Mouse (Mus musculus) limb, embryonic 14.5 days (tissue): ENCODE measurements around the gene Arg1. TPM values are rescaled to one million over a fixed set of nuclear protein-coding genes. Genes with fewer than 3 reads are reported as not detected.

Source experiments
- ATAC-seq: fragments of 200-750 bp; cut with Nextera tagmentation; 2 replicates; pipeline ENCODE4 v1.8.0; 2017; ENCODE audit warnings: low read depth, moderate number of reproducible peaks, moderate TSS enrichment; ENCODE audit not compliant: low FRiP score
- DNase-seq: peaks from one replicate; pipeline ENCODE4 v3.0.0-alpha.2; 2015; ENCODE audit warnings: low spot score
- H3K27ac ChIP-seq: fragments of 300-500 bp; sonication (generic); replicated peaks from 2 replicates; pipeline ENCODE4 v1.5.1; 2014; ENCODE audit warnings: low read depth, mild to moderate bottlenecking, low read length, moderate library complexity, mixed read lengths
- H3K27me3 ChIP-seq: fragments of 300-500 bp; sonication (generic); 2 replicates; pipeline ENCODE4 v1.6.1; 2014; ENCODE audit warnings: low read length, mixed read lengths; ENCODE audit not compliant: control insufficient read depth, insufficient read depth
- H3K36me3 ChIP-seq: fragments of 300-500 bp; sonication (generic); 2 replicates; pipeline ENCODE4 v1.6.1; 2014; ENCODE audit warnings: mild to moderate bottlenecking, low read length, moderate library complexity, mixed read lengths; ENCODE audit not compliant: control insufficient read depth, insufficient read depth
- H3K4me1 ChIP-seq: fragments of 300-500 bp; sonication (generic); 2 replicates; pipeline ENCODE4 v1.6.1; 2014; ENCODE audit warnings: antibody characterized with exemption, low read length, mixed read lengths; ENCODE audit not compliant: control insufficient read depth, insufficient read depth
- H3K4me2 ChIP-seq: fragments of 300-500 bp; sonication (generic); replicated peaks from 2 replicates; pipeline ENCODE4 v1.6.1; 2014; ENCODE audit warnings: low read depth, mild to moderate bottlenecking, low read length, moderate library complexity; ENCODE audit not compliant: severe bottlenecking
- H3K4me3 ChIP-seq: fragments of 300-500 bp; sonication (generic); replicated peaks from 2 replicates; pipeline ENCODE4 v1.5.1; 2014; ENCODE audit warnings: low read length
- H3K9ac ChIP-seq: fragments of 300-500 bp; sonication (generic); 2 replicates; pipeline ENCODE4 v1.6.1; 2014; ENCODE audit warnings: mild to moderate bottlenecking, low read depth, low read length, moderate library complexity; ENCODE audit not compliant: severe bottlenecking
- H3K9me3 ChIP-seq: fragments of 300-500 bp; sonication (generic); 2 replicates; pipeline ENCODE4 v1.6.1; 2016; ENCODE audit warnings: low read length; ENCODE audit not compliant: control insufficient read depth
- POLR2A ChIP-seq: fragments of 200-500 bp; IDR thresholded peaks from 2 replicates; pipeline ENCODE4 v1.8.0; 2012; ENCODE audit warnings: inconsistent platforms, mild to moderate bottlenecking, moderate library complexity, borderline replicate concordance; ENCODE audit not compliant: insufficient read depth, insufficient read length; ENCODE audit errors: extremely low read depth
- WGBS: fragments of 180-500 bp; shearing (Covaris S2); extraction: QIAGEN DNeasy Blood & Tissue Kit; methylation state at CpG from one replicate; pipeline ENCODE4 v1.1.7; 2014; 5-methylcytosine and 5-hydroxymethylcytosine counted together
- polyA plus RNA-seq, 2 experiments: library from polyadenylated mRNA; depleted of rRNA in 1 of 2; stranded (reverse) in 1 of 2; unstranded in 1 of 2; fragments of >200 nt; fragmentation: Nextera tagmentation in 1 of 2; extraction: Ambion mirVana in 1 of 2; gene quantifications; 2 replicates each; pipeline versions ENCODE4 v1.2.1 to v1.2.3; 2012 to 2014

Gene Arg1
- polyA plus RNA-seq (2012; rRNA removed), result 1.2 and 2.4 TPM in 2 replicates
- polyA plus RNA-seq (2014; fragmentation: Nextera tagmentation; extraction: Ambion mirVana), result 5.8 and 7.8 TPM in 2 replicates

GRCm38 (mm10) chr10:24926962-24927720, at the start of gene Arg1:
Gene Arg1 (minus strand): TSS chr10:24927484.
- H3K4me2 ChIP-seq, result peak within 1 kb of the TSS; percentile 37
- TF ChIP-seq POLR2A, result no peak
- no peaks in the 10 kb centered on the region for H3K9me3 ChIP-seq
- H3K9ac ChIP-seq, result no peak within 1 kb of the TSS
- H3K27ac ChIP-seq, result no peak within 1 kb of the TSS
- H3K4me3 ChIP-seq, result no peak within 1 kb of the TSS
- no peaks in the 10 kb centered on the region for H3K36me3 ChIP-seq
- peaks cover 16% of the 10 kb centered on the region for H3K4me1 ChIP-seq
- no peaks in the 10 kb centered on the region for H3K27me3 ChIP-seq
- ATAC-seq, result peak; percentile 84
- DNase-seq, result peak; percentile 83
- WGBS, result 8% methylated on average over 14 of the region's 14 CpGs

- no peak overlapping the region for H3K4me3 ChIP-seq
- H3K27me3 ChIP-seq, result no peaks in the 10 kb centered on the region
- TF ChIP-seq POLR2A, result no peak
- no peak for DNase-seq
- H3K9ac ChIP-seq, result no peak overlapping the region
- no peak overlapping the region for H3K4me2 ChIP-seq
- H3K9me3 ChIP-seq, result no peaks in the 10 kb centered on the region
- no peaks in the 10 kb centered on the region for H3K36me3 ChIP-seq
- ATAC-seq, result no peak
- H3K27ac ChIP-seq, result no peak overlapping the region
- peaks cover 5% of the 10 kb centered on the region; the same call in 1 of the 2 replicates for H3K4me1 ChIP-seq
- WGBS, result 85% methylated on average over 11 of the region's 11 CpGs
These were observed 46.7 kb upstream of the Arg1 start for GRCm38 (mm10) chr10:24973845-24974514.

GRCm38 (mm10) chr10:24973385-24973784, 46.1 kb upstream of the Arg1 start:
- WGBS, result 52% methylated on average over 5 of the region's 5 CpGs
- Histone ChIP-seq H3K4me2 (no peak overlapping the region), H3K27me3 (no peaks in the 10 kb centered on the region), H3K27ac (no peak overlapping the region), H3K9me3 (no peaks in the 10 kb centered on the region), H3K4me1 (peaks cover 5% of the 10 kb centered on the region; the same call in 1 of the 2 replicates), H3K9ac (no peak overlapping the region), H3K4me3 (no peak overlapping the region), H3K36me3 (no peaks in the 10 kb centered on the region)
- no peak for ATAC-seq
- TF ChIP-seq POLR2A, result no peak
- DNase-seq, result peak; percentile 26

- DNase-seq, result no peak
- Histone ChIP-seq H3K27ac (no peak overlapping the region), H3K27me3 (no peaks in the 10 kb centered on the region), H3K4me2 (no peak overlapping the region), H3K4me3 (no peak overlapping the region), H3K9me3 (no peaks in the 10 kb centered on the region), H3K36me3 (no peaks in the 10 kb centered on the region), H3K4me1 (peaks cover 5% of the 10 kb centered on the region; the same call in 1 of the 2 replicates), H3K9ac (no peak overlapping the region)
- WGBS, result 40% methylated on average over 4 of the region's 4 CpGs
- ATAC-seq, result no peak
- TF ChIP-seq POLR2A, result no peak
These were observed 45.6 kb upstream of the Arg1 start for GRCm38 (mm10) chr10:24972923-24973322.

- Histone ChIP-seq H3K27me3 (no peaks in the 10 kb centered on the region), H3K27ac (no peak overlapping the region), H3K36me3 (no peaks in the 10 kb centered on the region), H3K4me2 (no peak overlapping the region), H3K4me3 (no peak overlapping the region), H3K9me3 (no peaks in the 10 kb centered on the region), H3K9ac (no peak overlapping the region), H3K4me1 (no peaks in the 10 kb centered on the region)
- DNase-seq, result no peak
- WGBS, result 83% methylated on average over 12 of the region's 12 CpGs
- no peak for ATAC-seq
- TF ChIP-seq POLR2A, result no peak
These were observed 38.7 kb upstream of the Arg1 start for GRCm38 (mm10) chr10:24965821-24966550.
